Mouse (Mus musculus) splenic B cell, adult 2 months (primary cell): ENCODE results near the gene Mul1.
A peak's percentile ranks its signal among the peaks of the same experiment; 100 is the strongest.

Experiments used
- DNase-seq: peaks from one replicate; pipeline ENCODE4 v3.0.0-alpha.2; 2011; ENCODE audit warnings: low read depth, low spot score
- H3K27me3 ChIP-seq: 2 replicates; pipeline ENCODE4 v1.6.1; 2012; ENCODE audit warnings: mild to moderate bottlenecking, low read length, moderate library complexity, mixed read lengths; ENCODE audit not compliant: control insufficient read depth, poor library complexity, insufficient read depth, severe bottlenecking
- H3K36me3 ChIP-seq: 2 replicates; pipeline ENCODE4 v1.6.1; 2012; ENCODE audit warnings: mild to moderate bottlenecking, low read length, moderate library complexity, mixed read lengths; ENCODE audit not compliant: control insufficient read depth, poor library complexity, insufficient read depth, severe bottlenecking

Mul1 gene

GRCm38 (mm10) chr4:138434347-138435316 lies at the start of gene Mul1:
TSS of gene Mul1 (plus strand) at chr4:138434671.
- Histone ChIP-seq H3K36me3 (no peaks in the 10 kb centered on the region; the same call in 1 of the 2 replicates), H3K27me3 (no peaks in the 10 kb centered on the region)
- peak; percentile 95 for DNase-seq

DNA sequence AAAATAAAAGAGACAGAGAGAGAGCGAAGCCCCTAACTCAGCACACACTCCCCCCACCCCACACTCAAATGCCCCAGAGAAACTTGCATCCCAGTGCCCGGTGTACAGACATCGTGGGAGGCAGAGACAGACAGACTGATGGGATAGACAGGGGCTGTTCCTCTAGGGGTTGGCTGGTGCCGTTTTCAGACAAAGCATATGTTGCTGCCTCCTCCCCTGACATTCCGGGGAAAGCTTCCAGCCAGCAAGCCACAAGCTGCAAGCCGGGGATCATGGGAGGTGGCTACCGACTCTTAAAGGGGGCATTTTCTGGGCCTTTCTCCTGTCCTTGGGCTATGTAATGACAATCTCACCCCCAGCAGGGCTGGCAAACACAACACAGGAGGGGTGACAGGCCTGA lies 40.8 kb upstream of the Mul1 start:
- Histone ChIP-seq H3K27me3 (no peaks in the 10 kb centered on the region; the same call in 1 of the 2 replicates), H3K36me3 (no peaks in the 10 kb centered on the region)
- DNase-seq = no peak

- no peak for DNase-seq
- H3K27me3 ChIP-seq = no peaks in the 10 kb centered on the region; the same call in 1 of the 2 replicates
- H3K36me3 ChIP-seq = no peaks in the 10 kb centered on the region
These were observed 39.1 kb upstream of the Mul1 start for GRCm38 (mm10) chr4:138395087-138395970.

GRCm38 (mm10) chr4:138395971-138396645 lies 38.4 kb upstream of the Mul1 start, which contains the start of gene Fam43b:
TSS of gene Fam43b (minus strand) at chr4:138396528.
- H3K27me3 ChIP-seq = no peaks in the 10 kb centered on the region; the same call in 1 of the 2 replicates
- DNase-seq = no peak

GRCm38 (mm10) chr4:138396711-138397110 lies 37.8 kb upstream of the Mul1 start:
- Histone ChIP-seq H3K27me3 (no peaks in the 10 kb centered on the region; the same call in 1 of the 2 replicates), H3K36me3 (no peaks in the 10 kb centered on the region)
- DNase-seq = no peak

More at GRCm38 (mm10) chr4:138395971-138396645, 38.4 kb upstream of the Mul1 start, which contains the start of gene Fam43b:
- H3K36me3 ChIP-seq = no peaks in the 10 kb centered on the region

DNA sequence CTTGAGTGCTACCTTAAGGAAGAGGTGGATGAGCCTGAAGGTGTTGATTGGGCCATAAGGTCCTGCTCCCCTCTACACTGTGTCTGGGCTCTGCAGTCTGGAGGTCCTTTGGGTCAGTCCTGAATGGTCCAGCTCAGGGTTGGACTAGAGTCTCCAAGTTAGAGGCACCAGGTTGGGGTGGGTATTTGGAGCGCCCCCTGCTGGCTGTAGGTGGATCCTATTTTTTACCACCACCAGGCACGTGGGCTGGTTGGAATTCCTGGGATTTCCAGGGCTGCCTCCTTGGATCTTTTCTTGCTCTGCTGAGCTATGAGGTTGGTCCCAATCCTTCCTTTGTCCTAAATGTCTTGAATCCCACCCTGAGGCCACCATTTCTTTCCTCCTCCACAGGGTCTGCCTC lies 29.7 kb upstream of the Mul1 start:
- peak; percentile 52 for DNase-seq
- H3K36me3 ChIP-seq = no peaks in the 10 kb centered on the region
- H3K27me3 ChIP-seq = no peaks in the 10 kb centered on the region

DNA sequence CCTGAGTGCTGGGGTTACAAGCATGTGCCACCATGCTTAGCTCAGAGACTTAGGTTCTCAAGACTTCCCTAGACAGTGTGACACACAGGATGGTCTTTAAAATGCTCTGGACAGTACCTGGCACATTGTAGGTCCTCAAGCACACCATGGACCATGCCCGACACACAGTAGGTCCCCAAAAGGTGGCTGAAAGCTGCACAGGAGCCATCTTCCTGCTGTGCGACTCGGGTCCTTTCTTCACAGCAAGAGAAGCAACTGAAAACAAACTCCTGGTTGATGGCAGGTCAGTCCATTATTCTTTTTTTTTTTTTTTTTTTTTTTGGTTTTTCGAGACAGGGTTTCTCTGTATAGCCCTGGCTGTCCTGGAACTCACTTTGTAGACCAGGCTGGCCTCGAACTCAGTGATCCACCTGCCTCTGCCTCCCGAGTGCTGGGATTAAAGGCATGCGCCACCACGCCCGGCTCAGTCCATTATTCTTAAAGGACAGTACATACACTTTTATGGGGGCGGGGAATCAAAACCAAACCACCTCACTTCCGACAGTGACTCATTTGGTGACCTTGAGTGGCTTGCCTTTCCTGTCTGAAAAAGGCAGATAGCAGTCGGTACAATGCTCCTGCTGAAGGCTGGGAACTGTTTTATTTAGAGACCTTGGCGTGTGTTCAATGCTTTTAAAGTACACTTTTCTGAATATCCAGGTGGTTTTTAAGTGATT lies 26.8 kb upstream of the Mul1 start:
- Histone ChIP-seq H3K27me3 (no peaks in the 10 kb centered on the region), H3K36me3 (no peaks in the 10 kb centered on the region)
- DNase-seq = peak; percentile 7

GRCm38 (mm10) chr4:138411011-138411410 lies 23.5 kb upstream of the Mul1 start:
- DNase-seq = no peak
- H3K36me3 ChIP-seq = no peaks in the 10 kb centered on the region
- H3K27me3 ChIP-seq = no peaks in the 10 kb centered on the region

GRCm38 (mm10) chr4:138411504-138412121 lies 22.9 kb upstream of the Mul1 start:
- H3K27me3 ChIP-seq = no peaks in the 10 kb centered on the region
- DNase-seq = no peak
- H3K36me3 ChIP-seq = no peaks in the 10 kb centered on the region

GRCm38 (mm10) chr4:138414725-138415124 lies 19.7 kb upstream of the Mul1 start:
- Histone ChIP-seq H3K27me3 (no peaks in the 10 kb centered on the region), H3K36me3 (no peaks in the 10 kb centered on the region)
- no peak for DNase-seq

DNA sequence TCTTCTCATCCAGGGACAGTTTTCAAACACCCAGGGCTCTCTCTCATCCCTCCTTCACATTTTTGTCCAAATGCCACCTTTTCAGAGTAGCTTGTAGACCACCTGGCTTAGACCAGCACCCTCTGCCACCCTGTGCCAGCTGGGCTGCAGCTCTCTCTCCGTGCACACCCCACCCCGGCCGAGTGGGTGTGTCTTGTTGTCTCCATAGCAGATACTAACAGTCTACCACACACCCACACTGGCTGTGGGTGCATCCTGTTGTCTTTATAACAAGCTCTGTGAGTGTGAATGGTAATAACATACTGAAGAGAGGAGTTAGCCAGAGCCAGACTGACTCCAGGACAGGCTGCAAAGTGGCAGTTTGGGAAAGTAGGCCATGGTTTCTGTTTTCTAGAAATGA lies 18.5 kb upstream of the Mul1 start:
- H3K27me3 ChIP-seq = no peaks in the 10 kb centered on the region
- no peaks in the 10 kb centered on the region for H3K36me3 ChIP-seq
- no peak for DNase-seq

- Histone ChIP-seq H3K27me3 (no peaks in the 10 kb centered on the region), H3K36me3 (no peaks in the 10 kb centered on the region)
- DNase-seq = no peak
These were observed 18.1 kb upstream of the Mul1 start for GRCm38 (mm10) chr4:138416414-138416813.

DNA sequence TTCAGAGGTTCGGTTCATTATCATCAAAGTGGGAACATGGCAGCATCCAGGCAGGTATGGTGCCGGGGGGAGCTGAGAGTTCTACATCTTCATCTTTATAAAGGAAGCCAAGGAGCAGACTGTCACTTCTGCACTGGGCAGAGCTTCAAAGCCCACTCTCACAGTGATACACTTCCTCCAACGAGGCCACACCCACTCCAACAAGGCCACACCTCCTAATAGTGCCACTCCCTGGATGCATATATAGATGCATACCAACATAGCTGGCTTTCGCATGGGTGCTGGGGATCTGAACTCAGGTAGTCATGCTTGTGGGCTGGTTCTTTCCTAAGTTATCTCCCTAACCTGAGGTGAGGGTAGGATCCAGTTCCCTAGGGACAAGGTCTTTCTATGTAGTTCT lies 16.6 kb upstream of the Mul1 start:
- H3K27me3 ChIP-seq = no peaks in the 10 kb centered on the region
- no peaks in the 10 kb centered on the region for H3K36me3 ChIP-seq
- DNase-seq = no peak
